Mouse (Mus musculus) lung, postnatal 4 days (tissue): Measurements from ENCODE around the gene Lcn12.

Source experiments
- DNase-seq, 2 experiments: peaks; one replicate each; pipeline ENCODE4 v3.0.0; 2021

Lcn12 gene

DNA sequence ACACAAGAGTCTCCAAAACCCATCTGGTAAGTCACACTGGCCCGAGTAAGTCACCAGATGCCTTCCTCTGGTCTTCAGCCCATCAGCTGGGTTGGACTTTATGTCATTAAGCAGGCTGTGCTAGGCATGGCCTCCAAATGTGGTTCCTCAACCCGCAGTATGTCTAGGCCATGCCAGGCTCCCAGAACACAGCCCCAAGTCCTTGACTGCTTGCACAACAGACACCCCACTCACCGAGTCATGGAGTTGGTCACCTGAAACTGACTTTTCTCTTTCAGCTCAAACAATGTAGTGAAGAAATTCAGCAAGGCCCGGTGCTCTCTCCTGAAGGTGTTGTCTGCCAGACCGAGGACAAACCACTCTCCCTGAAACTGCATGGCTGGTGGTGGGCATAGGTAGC is 723 bp downstream of the Lcn12 start:
- DNase-seq = no peak

GRCm38 (mm10) chr2:25488671-25489068 is 5.0 kb downstream of the Lcn12 start:
- no peak for DNase-seq

- DNase-seq = no peak
These were observed 5.6 kb downstream of the Lcn12 start for GRCm38 (mm10) chr2:25487965-25488670.

DNA sequence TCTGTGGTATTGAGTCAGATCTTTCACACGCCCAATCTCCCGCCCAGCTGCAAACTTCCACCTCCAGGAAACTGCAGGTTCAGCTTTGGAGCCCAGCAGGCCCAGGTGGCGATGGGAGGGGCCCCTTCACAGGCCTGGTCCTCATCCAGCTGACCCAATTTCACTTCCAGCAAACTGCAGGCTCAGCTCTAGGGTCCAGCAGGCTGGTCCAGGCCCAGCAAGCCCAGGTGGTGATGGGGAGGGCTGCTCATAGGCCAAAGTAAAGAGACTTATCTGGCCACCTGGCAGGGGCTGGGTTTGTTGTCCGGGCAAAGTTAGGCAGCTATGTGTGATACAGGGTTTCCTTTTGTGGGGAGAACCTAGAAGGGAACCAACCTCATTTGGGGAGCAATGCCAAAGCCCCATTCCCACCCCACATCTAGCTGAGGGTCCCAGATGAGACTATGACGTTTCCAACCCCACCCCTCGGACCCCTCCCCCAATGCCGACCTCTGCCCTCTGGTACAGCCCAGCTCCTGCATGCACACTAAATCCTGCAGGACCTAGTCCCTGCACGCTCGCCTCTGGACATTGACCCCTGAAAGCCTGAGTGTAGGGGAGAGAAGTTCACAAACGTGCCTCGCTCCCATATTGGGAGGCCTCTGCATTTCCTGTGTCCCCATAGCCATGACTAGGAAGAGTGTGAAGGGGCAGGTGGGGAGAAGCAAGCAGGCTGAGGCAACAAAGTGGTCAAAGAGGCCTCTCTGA is 8.6 kb downstream of the Lcn12 start:
- no peak for DNase-seq

GRCm38 (mm10) chr2:25482969-25483368 is 10.7 kb downstream of the Lcn12 start:
- DNase-seq = peak in 1 of 2 experiments; percentile 47

DNA sequence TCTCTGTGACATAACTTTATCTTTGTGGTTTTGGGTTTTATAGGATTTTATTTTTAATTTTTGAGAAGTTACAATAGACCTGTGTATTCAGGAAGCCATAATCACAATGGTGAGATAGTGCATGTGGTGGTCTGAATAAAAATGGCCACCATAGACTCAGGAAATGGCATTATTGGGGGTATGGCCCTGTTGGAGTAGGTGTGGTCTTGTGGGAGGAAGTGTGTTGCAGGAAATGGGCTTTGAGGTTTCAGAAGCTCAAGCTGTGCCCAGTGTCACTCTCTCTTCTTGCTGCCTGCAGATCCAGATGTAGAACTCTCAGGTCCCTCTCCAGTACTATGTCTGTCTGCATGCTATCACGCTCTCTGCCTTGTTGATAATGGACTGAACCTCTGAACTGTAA is 13.2 kb downstream of the Lcn12 start:
- no peak for DNase-seq

DNA sequence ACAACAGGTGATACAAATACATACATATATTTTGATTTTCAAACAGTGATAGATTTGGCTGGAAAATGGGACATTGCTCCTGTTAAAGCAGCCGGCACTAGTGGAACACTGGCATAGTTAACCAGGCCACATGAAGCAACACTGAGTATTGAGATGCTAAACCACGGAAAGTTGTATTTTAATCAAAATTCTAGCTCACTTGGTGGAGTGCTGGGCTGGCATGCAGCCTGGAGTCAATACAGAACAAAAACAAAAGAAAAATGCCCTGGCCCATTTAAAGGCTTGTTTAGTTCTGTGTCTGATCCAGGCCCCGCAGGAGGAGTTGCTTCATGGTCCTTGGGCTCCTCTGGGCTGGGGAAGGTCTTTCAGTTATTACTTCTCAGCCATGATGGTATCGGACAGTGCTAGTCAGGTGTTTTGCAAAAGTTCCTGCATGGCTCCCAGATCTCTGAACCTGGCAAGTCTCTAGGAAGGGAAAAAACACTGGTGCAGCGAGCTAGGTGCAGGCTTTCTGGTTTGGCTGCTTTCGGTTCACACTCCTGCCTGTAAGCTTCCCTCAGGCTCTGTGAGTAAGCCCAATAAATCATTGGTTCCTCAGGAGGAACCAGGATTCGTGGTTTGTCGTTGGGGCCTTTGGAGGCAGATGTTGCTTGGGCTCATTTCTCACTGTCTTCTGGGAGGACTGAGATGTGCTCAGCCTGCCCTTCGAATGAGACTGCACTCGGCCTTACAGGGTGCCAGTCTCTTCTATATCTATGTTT is 14.0 kb downstream of the Lcn12 start:
- DNase-seq = no peak

DNA sequence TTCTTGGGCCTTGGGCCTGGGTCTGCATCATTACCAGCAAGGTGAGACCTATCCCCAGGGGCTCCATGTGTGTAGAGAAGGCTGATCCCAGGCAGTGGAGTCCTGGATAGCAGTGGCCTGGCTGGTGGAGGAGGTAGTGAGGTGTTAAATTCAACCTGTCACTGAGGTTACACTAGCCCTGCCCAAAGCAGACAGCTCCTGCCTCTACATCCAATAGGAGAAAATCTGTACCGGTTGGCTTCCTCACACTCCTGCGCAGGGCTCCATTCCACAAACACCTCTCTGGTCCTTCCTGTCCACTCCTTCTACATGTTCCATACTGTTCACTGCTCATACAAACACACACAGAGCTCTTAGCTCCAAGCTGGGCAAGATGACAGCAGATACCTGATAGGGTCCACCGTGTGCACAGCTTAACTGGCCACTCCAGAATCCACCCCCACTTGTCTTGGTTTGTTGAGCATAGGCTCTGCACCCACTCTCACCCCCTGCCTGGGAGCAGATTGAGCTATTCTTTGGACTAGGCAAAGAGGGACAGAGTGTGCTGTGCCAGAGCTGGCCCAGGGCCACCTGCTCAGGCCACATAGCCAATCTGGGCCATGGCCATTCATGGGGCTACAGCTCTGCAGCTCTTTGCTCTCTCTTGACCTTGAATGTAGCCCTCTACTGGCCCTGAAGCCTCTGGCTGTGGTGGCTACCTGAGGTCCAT is 15.6 kb downstream of the Lcn12 start:
- no peak for DNase-seq

GRCm38 (mm10) chr2:25477541-25477940 is 16.2 kb downstream of the Lcn12 start:
- DNase-seq = no peak

DNA sequence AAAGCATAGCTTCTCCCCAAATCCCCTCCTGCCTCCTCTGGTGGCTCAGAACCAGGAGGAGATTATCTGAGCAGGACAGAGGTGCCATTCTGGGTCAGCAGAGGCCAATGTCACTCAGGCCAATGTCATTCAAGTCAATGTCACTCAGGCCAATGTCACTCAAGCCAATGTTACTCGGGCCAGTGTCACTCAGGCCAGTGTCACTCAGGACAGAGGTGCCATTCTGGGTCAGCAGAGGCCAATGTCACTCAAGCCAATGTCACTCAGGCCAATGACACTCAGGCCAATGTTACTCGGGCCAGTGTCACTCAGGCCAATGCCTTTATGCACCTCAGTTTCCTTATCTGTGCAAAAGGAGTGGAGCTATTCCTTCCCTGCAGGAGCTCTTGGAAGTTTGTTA is 21.2 kb downstream of the Lcn12 start:
- DNase-seq = no peak

- no peak for DNase-seq
These were observed 23.7 kb downstream of the Lcn12 start, which contains the start of gene Ptgds for GRCm38 (mm10) chr2:25469969-25470368. TSS of gene Ptgds (minus strand) at chr2:25470046.

GRCm38 (mm10) chr2:25468962-25469915 is 24.5 kb downstream of the Lcn12 start:
- DNase-seq = peak; percentile 28 to 56

DNA sequence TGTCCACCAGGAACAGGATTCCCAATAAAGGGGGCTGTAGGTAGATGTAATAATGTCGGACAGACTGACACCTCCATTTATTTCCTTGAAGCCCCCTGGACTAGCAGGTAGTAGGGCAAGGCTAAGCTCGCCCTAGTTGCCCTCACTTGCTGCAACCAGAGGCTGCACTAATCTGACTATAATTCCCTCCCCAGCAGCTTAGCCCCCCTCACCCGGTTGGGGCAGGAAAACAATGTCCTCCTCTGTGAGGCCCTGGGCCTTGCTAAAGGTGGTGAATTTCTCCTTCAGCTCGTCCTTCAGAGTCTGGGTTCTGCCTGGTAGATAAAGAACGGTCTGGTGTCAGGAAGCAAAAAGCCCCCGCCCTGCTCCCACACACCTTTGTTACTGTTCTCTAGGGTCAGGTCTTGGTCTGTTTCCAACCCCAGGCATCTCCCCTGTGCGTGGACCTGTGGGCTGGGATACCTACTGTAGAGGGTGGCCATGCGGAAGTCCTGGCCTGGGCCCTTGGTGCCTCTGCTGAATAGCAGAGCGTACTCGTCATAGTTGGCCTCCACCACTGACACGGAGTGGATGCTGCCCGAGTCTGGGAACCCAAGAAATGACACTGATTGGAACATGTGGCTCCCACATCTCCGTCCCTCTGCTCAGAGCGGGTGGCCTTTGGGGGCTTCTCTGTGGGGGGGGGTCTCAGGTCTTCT is 26.0 kb downstream of the Lcn12 start:
- no peak for DNase-seq

- peak; percentile 34 to 45 for DNase-seq
These were observed 27.7 kb downstream of the Lcn12 start for GRCm38 (mm10) chr2:25465816-25466635.

DNA sequence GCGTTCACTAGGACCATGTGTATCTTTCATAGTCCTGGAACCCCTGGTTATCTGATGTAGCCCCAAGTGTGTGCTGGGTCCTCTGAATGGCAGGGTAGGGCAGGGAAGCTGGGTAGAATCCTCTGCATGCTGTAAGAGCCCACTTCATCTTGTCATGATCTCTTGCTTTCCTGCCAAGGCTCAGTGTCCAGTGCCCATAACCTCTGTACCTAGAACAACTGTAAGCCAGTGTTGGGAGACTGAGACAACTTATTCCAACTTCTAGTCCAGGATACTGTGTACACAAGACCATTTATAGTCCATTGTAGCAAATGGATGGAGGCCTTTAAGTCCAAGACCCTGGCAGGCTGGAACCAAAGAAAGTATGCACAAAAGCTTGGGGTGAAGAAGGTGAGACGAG is 28.5 kb downstream of the Lcn12 start:
- no peak for DNase-seq

GRCm38 (mm10) chr2:25463630-25464029 is 30.1 kb downstream of the Lcn12 start:
- DNase-seq = no peak

- DNase-seq = peak in 1 of 2 experiments; percentile 12
These were observed 32.3 kb downstream of the Lcn12 start for GRCm38 (mm10) chr2:25461407-25461806.

DNA sequence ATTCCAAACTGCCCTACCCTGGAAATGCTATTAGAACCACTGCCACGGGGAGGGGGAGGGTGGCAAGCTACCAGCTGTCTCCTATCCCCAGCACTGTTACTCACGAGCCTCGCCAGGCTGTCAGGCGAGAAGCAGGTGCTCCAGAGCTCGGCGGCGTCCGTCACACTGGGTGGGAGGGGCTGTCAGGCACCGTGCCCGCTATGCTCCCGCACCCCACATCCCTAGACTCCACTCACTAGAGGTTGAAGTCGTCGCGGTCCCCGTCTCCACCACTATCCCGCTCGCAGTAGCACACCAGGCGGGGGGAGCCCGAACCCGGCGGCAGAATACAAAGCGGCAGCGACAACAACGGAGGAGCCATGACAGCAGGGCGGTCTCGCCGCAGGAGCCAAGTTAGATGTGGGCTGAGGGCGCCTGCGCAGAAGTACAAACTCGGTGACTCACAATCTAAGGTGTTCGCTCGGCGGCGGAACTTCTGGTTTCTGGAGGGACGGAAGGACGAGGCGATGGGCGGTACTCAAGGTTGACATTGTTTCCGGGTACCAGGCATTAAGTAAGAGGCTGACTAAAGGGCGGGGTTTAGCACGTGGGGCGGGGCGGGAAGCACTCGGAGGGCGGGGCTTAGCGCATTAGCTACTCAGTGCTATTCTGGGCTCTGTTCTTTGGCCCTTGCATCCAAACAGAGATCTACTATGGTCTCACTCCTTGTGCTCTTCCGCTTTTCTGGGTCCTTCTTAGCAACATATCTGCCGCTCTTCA is 33.0 kb downstream of the Lcn12 start, which contains the start of gene Paxx:
TSS of gene Paxx (minus strand) at position 544 of the 759 bp plus-strand sequence.
- peak; percentile 94 to 97 for DNase-seq

DNA sequence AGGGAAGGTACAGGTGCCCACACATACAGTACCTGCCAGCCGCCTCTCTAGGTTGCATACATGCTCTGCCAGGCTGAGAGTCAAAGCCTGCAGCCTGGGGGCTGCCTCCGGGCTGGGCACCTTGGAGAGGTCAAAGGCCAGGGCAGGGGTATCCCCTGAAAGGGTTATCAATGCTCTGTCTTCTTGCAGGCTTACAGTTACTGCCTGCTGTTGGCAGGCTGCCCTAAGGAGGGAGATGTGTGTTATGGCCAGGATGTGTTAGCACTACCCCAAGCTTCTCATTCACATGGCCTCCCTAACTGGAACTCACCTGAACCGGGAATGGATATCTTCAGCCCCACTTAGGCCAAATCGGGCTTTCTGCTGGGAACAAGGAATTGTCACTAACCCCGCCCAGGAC is 33.6 kb downstream of the Lcn12 start:
- no peak for DNase-seq
